Mouse (Mus musculus) limb, embryonic 11.5 days (tissue): ENCODE data around the gene Dennd4a. TPM values are rescaled to one million over a fixed set of nuclear protein-coding genes. Genes with fewer than 3 reads are reported as not detected.

Source experiments
- ATAC-seq: fragments of 200-750 bp; cut with Nextera tagmentation; 2 replicates; pipeline ENCODE4 v1.8.0; 2017; ENCODE audit warnings: low read depth; ENCODE audit not compliant: insufficient number of reproducible peaks, low FRiP score, low TSS enrichment
- DNase-seq: peaks from one replicate; pipeline ENCODE4 v3.0.0-alpha.2; 2015; ENCODE audit warnings: low spot score
- H3K27ac ChIP-seq: fragments of 300-500 bp; sonication (generic); replicated peaks from 2 replicates; pipeline ENCODE4 v1.5.1; 2014; ENCODE audit warnings: low read depth, mild to moderate bottlenecking, low read length
- H3K27me3 ChIP-seq: fragments of 300-500 bp; sonication (generic); 2 replicates; pipeline ENCODE4 v1.6.1; 2014; ENCODE audit warnings: mild to moderate bottlenecking, low read length, mixed read lengths; ENCODE audit not compliant: control insufficient read depth, insufficient read depth
- H3K36me3 ChIP-seq: fragments of 300-500 bp; sonication (generic); 2 replicates; pipeline ENCODE4 v1.6.1; 2014; ENCODE audit warnings: mild to moderate bottlenecking, low read length, moderate library complexity, mixed read lengths; ENCODE audit not compliant: control insufficient read depth, insufficient read depth
- H3K4me1 ChIP-seq: fragments of 300-500 bp; sonication (generic); 2 replicates; pipeline ENCODE4 v1.6.1; 2014; ENCODE audit warnings: low read length, mixed read lengths; ENCODE audit not compliant: control insufficient read depth, insufficient read depth
- H3K4me2 ChIP-seq: fragments of 300-500 bp; sonication (generic); 2 replicates; pipeline ENCODE4 v1.6.1; 2014; ENCODE audit warnings: low read depth, mild to moderate bottlenecking, moderate library complexity; ENCODE audit not compliant: severe bottlenecking
- H3K4me3 ChIP-seq: fragments of 300-500 bp; sonication (generic); 2 replicates; pipeline ENCODE4 v1.5.1; 2014; ENCODE audit warnings: low read depth, low read length
- H3K9ac ChIP-seq: fragments of 300-500 bp; sonication (generic); 2 replicates; pipeline ENCODE4 v1.6.1; 2014; ENCODE audit warnings: mild to moderate bottlenecking, low read length
- H3K9me3 ChIP-seq: fragments of 300-500 bp; sonication (generic); 2 replicates; pipeline ENCODE4 v1.6.1; 2016; ENCODE audit warnings: low read length; ENCODE audit not compliant: control insufficient read depth
- WGBS: fragments of 180-500 bp; shearing (Covaris S2); extraction: QIAGEN DNeasy Blood & Tissue Kit; methylation state at CpG from one replicate; pipeline ENCODE4 v1.1.7; 2014; 5-methylcytosine and 5-hydroxymethylcytosine counted together
- polyA plus RNA-seq: library from polyadenylated mRNA; unstranded; fragments of >200 nt; fragmentation: Nextera tagmentation; extraction: Ambion mirVana; gene quantifications from 2 replicates; pipeline ENCODE4 v1.2.1, GENCODE M21; 2014

Dennd4a gene
- polyA plus RNA-seq, 1 experiment from 2014 or later, result 6.3 TPM

DNA sequence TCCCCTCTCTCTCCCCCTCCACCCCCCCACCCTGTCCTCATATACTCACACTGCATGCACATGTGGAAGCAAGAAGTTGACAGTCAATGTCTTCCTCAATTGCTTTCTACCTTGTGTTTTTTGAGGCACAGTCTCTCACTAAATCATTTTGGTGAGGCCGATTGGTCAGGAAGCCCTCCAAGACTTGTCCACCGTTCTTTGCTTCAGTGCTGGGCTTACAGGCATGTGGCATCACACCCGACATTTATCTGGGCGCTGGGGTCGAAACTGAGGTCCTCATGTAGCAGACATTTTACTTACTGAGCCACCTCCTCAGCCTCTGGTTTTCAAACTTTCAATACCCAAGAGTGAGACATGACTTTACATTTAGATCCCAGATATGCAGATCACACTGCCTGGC lies 8.6 kb upstream of the Dennd4a start:
- WGBS, result 89% methylated on average over 5 of the region's 5 CpGs
- DNase-seq (no peak), ATAC-seq (no peak)
- Histone ChIP-seq H3K9me3 (no peaks in the 10 kb centered on the region), H3K4me2 (no peak overlapping the region), H3K9ac (no peak overlapping the region), H3K36me3 (no peaks in the 10 kb centered on the region), H3K4me3 (no peak overlapping the region), H3K27ac (no peak overlapping the region), H3K4me1 (no peaks in the 10 kb centered on the region), H3K27me3 (no peaks in the 10 kb centered on the region)

DNA sequence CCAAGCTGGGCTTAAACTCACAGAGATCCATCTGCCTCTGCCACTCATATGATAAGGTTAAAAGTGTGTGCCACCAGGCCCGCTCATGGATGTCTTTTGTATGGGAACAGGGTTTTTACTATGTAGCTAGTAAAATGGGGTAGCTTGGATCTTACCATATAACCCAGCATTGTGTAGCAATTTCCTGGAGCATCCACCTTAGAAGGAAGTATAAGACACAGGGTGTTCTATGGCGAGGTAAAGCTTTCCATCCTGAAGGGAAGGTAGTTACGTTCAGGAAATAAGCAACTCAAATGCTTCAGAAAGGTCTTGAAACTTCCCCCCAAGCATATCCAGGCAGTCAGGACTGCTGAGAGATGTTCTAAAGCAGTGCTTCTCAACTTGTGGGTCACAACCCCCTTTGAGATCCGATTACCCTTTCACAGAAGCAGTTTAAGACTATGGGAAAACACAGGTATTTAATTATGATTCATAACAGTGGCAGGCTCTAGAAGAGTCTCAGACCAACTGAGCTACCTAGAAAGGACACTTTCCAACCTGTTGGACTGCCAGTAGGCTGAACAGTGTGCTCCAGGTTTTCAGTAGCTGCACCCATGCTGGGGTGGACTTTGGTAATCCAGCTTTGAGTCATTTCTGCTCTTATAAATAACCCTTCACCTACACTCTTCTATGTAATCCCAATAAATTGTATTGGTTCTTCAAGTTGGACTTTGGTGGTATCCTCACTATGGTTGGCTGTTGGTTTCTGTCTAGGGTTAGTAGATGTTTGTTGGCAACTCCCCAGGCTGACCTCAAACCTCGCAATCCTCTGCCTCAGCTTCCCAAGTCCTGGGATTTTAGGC lies 7.5 kb upstream of the Dennd4a start:
- Histone ChIP-seq H3K9me3 (no peaks in the 10 kb centered on the region), H3K4me3 (no peak overlapping the region), H3K27ac (no peak overlapping the region), H3K36me3 (no peaks in the 10 kb centered on the region), H3K4me1 (no peaks in the 10 kb centered on the region), H3K9ac (no peak overlapping the region), H3K4me2 (no peak overlapping the region), H3K27me3 (no peaks in the 10 kb centered on the region)
- DNase-seq (no peak), ATAC-seq (no peak)
- 89% methylated on average over 5 of the region's 5 CpGs for WGBS

DNA sequence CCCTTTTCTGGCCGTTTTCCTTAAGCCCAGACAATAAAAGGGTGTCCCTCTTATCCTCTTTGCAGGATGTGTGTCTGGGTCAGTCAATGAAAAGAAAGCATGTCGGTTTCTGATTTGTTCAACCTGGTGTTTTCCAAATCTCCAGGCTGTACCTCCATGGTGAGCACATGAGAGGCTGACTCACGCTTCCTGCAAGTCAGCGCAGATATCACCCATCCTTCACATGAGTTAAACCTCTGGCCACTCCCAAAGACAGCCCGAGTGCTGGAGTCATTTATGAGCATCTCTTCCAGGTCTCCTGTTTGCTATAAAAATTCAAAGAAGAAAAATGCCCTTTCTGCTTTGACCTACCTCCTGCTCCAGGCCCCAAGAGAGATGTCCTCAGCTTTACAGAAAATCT lies 5.3 kb upstream of the Dennd4a start:
- no peaks in the 10 kb centered on the region for H3K4me1 ChIP-seq
- H3K4me3 ChIP-seq, result no peak overlapping the region
- no peaks in the 10 kb centered on the region for H3K9me3 ChIP-seq
- WGBS, result 67% methylated on average over 5 of the region's 5 CpGs
- ATAC-seq, result no peak
- H3K9ac ChIP-seq, result no peak overlapping the region
- DNase-seq, result no peak
- no peaks in the 10 kb centered on the region for H3K27me3 ChIP-seq
- no peak overlapping the region for H3K27ac ChIP-seq
- H3K4me2 ChIP-seq, result no peak overlapping the region
- H3K36me3 ChIP-seq, result no peaks in the 10 kb centered on the region

DNA sequence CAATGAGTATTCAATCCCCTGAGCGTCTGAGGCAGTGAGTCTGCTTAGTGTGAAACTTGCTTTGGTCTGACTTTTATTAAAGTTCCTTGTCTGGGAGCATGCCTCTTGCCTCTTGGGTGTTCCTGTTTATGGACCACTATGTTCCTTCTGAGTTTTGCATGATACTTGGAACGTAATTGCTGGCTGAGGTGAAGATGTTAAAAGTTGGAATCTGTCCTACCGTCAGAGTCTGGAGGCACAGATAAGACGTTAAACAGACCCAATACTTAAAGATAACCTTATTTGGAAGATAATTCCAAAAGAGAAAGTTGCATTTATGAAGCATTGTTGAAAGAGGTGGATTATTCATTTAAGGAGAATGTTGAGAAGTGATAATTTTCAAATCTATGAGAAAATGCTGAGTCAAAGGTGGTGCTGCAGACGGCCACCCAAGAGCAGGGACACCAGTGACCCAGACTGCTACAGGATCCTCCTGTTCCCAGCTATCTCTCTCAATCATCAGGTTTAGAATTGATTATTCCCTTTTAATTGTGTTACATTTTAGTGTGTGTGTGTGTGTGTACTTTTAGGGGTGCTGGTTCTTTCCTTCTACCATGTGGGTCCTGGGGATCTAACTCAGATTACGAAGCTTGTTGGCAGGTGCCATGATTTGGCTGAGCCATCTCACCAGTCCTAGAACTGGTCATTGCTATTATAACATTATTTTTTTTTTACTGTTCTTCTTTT lies 4.6 kb upstream of the Dennd4a start:
- Histone ChIP-seq H3K9me3 (no peaks in the 10 kb centered on the region), H3K4me2 (no peak overlapping the region), H3K27ac (no peak overlapping the region), H3K27me3 (no peaks in the 10 kb centered on the region), H3K9ac (no peak overlapping the region), H3K4me1 (no peaks in the 10 kb centered on the region), H3K4me3 (no peak overlapping the region), H3K36me3 (no peaks in the 10 kb centered on the region)
- ATAC-seq (no peak), DNase-seq (no peak)
- WGBS, result 71% methylated on average over 6 of the region's 6 CpGs

DNA sequence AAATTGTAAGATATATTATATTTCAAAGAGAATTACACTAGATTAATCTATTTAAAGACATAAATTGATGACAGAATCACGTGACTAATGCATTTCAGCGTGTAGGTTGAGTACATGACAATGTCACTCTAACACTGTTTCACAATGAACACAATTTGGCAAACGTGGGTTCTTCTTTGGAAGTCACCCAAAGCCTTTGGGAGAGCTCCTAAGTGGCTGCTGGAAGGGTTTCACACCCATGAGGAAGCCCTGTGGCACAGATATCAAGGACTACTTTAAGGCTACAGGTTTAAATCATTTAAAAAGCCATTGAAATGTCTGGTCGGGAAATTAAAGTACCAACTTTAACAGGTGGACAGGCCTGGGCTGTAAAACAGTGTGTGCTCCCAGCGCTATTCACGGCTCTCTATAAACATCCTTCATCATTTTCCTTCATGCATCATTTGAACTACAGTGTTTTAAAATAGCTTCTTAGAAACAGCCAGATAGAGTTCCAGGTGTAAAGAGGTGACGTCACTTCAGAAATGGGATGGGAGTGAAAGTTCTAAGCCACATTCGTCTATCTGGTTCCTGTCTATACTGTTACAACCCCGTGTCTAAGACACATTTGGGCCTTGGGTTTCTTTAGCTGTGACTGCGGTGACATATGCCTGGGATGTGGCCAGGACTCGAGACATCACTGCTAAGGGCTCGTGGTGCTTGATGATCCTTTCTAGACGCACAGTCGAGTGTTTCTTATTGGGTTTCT lies 3.9 kb upstream of the Dennd4a start:
- Histone ChIP-seq H3K4me2 (no peak overlapping the region), H3K27ac (no peak overlapping the region), H3K36me3 (no peaks in the 10 kb centered on the region), H3K9ac (no peak overlapping the region), H3K27me3 (no peaks in the 10 kb centered on the region), H3K4me1 (0 out of 2 replicates have a peak, but pooled peaks cover 2% of the 10 kb centered on the region), H3K4me3 (no peak overlapping the region), H3K9me3 (no peaks in the 10 kb centered on the region)
- WGBS, result 81% methylated on average over 14 of the region's 14 CpGs
- ATAC-seq (no peak), DNase-seq (no peak)

DNA sequence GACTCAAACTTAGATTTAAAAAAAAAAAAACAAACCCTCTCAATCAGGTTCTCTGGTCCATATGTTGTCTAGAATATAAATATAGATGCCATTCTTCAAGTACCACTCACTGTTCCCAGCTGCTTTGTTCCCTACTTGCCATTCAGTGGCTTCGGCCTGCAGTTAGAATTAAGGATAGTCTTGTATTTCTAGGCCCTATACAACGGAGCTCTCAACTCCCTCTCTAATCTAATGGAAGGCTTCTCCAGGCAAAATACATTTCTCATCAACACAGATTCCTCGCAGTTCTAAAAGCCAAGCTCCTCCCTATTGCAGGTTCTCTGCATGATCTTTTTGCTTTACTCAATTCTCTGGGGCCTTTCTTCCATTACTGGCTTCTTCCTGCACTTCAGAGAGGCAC lies 1.3 kb upstream of the Dennd4a start:
- no peak overlapping the region for H3K4me3 ChIP-seq
- no peaks in the 10 kb centered on the region for H3K27me3 ChIP-seq
- 0 out of 2 replicates have a peak, but pooled peaks cover 2% of the 10 kb centered on the region for H3K4me1 ChIP-seq
- H3K27ac ChIP-seq, result no peak overlapping the region
- no peak overlapping the region for H3K9ac ChIP-seq
- no peak overlapping the region for H3K4me2 ChIP-seq
- ATAC-seq (no peak), DNase-seq (no peak)
- no peaks in the 10 kb centered on the region for H3K9me3 ChIP-seq
- WGBS, result 85% methylated on average over 3 of the region's 3 CpGs
- H3K36me3 ChIP-seq, result no peaks in the 10 kb centered on the region

DNA sequence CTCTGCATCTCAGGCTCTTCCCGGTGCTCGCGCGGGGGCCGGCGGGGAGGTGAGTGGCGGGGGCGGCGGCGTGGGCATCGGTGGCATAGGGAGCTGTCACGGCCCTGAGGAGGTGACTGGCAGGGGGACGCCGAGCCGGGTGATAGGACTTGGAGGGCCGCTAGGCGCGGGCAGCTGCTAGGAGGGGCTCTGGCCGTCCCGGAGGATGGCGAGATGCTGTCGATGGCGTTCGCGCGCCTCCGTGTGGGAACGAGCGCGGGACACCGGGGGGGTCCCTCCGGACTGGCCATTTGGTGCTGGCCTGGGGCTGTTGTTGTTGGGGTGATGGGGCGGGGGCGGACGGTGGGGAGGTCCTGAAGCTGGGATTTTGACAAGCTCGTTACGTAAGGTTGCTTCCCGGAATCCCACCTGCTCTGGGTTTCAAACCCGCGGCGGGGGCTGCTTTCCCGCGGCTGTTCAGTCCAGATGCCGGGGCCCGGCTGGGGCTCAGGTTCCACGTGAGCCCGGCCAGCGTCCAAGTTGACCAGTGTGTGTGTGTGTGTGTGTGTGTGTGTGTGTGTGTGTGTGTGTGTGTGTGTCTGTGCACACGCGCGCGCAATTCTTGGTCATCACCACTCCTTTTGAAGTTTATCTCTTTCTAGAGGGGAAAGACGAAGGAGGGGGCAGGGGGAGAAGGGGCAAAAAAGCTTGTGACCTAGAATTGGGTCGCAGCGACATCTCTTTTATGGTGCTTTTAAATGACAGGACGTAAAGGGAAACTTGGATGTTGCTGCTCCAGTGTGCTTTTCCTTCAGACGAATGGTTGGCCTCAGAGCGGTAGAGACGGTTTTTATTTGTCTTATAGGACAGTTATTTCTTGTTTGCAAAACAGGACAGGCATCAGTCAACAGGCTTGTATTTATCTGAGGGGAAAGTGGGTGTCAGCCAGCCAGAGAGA lies 666 bp downstream of the Dennd4a start:
- Histone ChIP-seq H3K4me2 (peak overlapping the region; percentile 66), H3K9ac (peak overlapping the region; percentile 51), H3K27me3 (no peaks in the 10 kb centered on the region), H3K4me1 (0 out of 2 replicates have a peak, but pooled peaks cover 2% of the 10 kb centered on the region), H3K9me3 (no peaks in the 10 kb centered on the region), H3K27ac (peak overlapping the region; percentile 73; the same call in 1 of the 2 replicates), H3K4me3 (peak overlapping the region; percentile 76), H3K36me3 (no peaks in the 10 kb centered on the region)
- 1% methylated on average over 40 of the region's 59 CpGs for WGBS
- DNase-seq (peak; percentile 67), ATAC-seq (peak; percentile 65)
